Mouse (Mus musculus) embryonic stem cell, embryonic (primary cell): Measurements from ENCODE around the gene Prdm5.

Experiments used
- CTCF ChIA-PET, 4 experiments: fragments of 300-600 bp in 2 of 4; fragments of 350-600 bp in 2 of 4; sonication (Branson Sonifier 250); formaldehyde crosslinking; loops; one replicate each; lab custom pipeline; 2022; ENCODE audit warnings: inconsistent platforms in 2 of 4; lab: Charles Lee
- POLR2A ChIA-PET, 4 experiments: fragments of 300-600 bp in 2 of 4; fragments of 350-600 bp in 2 of 4; sonication (Branson Sonifier 250); formaldehyde crosslinking; loops; one replicate each; lab custom pipeline; 2022; ENCODE audit warnings: antibody characterized with exemption in 4 of 4, inconsistent platforms in 1 of 4; lab: Charles Lee

Prdm5 gene

GRCm38 (mm10) chr6:65888835-65889234 is 110.0 kb downstream of the Prdm5 start:
- ChIA-PET POLR2A (interaction anchor here in 1 of 4 experiments (0.9 kb wide), 1 partner anchor 16 kb away, joined by 3 read pairs; no protein-coding TSS in a partner anchor), CTCF (no interaction called here)

- POLR2A ChIA-PET, result interaction anchor here in 1 of 4 experiments (1.2 kb wide), 2 partner anchors 9 to 24 kb away, joined by 3 to 6 read pairs; no protein-coding TSS in a partner anchor
- CTCF ChIA-PET, result no interaction called here
Measured at GRCm38 (mm10) chr6:65892045-65892660, 113.4 kb downstream of the Prdm5 start.

- POLR2A ChIA-PET, result interaction anchor here in 1 of 4 experiments (1.7 kb wide), 1 partner anchor 109 kb away, joined by 3 read pairs; no protein-coding TSS in a partner anchor
Measured at GRCm38 (mm10) chr6:65906657-65907182, 127.9 kb downstream of the Prdm5 start.

GRCm38 (mm10) chr6:65915421-65915820 is 136.6 kb downstream of the Prdm5 start:
- ChIA-PET POLR2A (interaction anchor here in 2 of 4 experiments (0.8 to 2.0 kb wide), 2 partner anchors 8 kb away, joined by 3 to 5 read pairs; no protein-coding TSS in a partner anchor), CTCF (interaction anchor here in 1 of 4 experiments (0.5 kb wide), 1 partner anchor 13 kb away, joined by 4 read pairs; no protein-coding TSS in a partner anchor)

More at GRCm38 (mm10) chr6:65906657-65907182, 127.9 kb downstream of the Prdm5 start:
- CTCF ChIA-PET, result no interaction called here

GRCm38 (mm10) chr6:65921703-65922102 is 142.9 kb downstream of the Prdm5 start:
- ChIA-PET POLR2A (no interaction called here), CTCF (no interaction called here)

- POLR2A ChIA-PET, result interaction anchor here in 2 of 4 experiments (0.6 to 1.8 kb wide), 3 partner anchors 8 to 1006 kb away, joined by 3 to 5 read pairs (median 3); no protein-coding TSS in a partner anchor
- CTCF ChIA-PET, result interaction anchor here in 1 of 4 experiments (0.5 kb wide), 1 partner anchor 911 kb away, joined by 5 read pairs; no protein-coding TSS in a partner anchor
Measured at GRCm38 (mm10) chr6:65923501-65924084, 144.8 kb downstream of the Prdm5 start.

GRCm38 (mm10) chr6:65925737-65926333 is 147.0 kb downstream of the Prdm5 start:
- POLR2A ChIA-PET, result interaction anchor here in 1 of 4 experiments (0.7 to 1.4 kb wide), 2 partner anchors 9 to 52 kb away, joined by 3 to 4 read pairs; no protein-coding TSS in a partner anchor
- CTCF ChIA-PET, result no interaction called here

GRCm38 (mm10) chr6:65930523-65930922 is 151.7 kb downstream of the Prdm5 start:
- POLR2A ChIA-PET, result no interaction called here
- CTCF ChIA-PET, result interaction anchor here in 1 of 4 experiments (0.7 kb wide), 1 partner anchor 257 kb away, joined by 3 read pairs; no protein-coding TSS in a partner anchor

- POLR2A ChIA-PET, result interaction anchor here in 2 of 4 experiments (0.8 to 1.6 kb wide), 3 partner anchors 136 to 167 kb away, joined by 3 to 6 read pairs (median 3); partner anchors contain the start of gene Prdm5 (in 1 of the 2)
- CTCF ChIA-PET, result no interaction called here
Measured at GRCm38 (mm10) chr6:65932776-65933175, 154.0 kb downstream of the Prdm5 start.

GRCm38 (mm10) chr6:65933177-65933576 is 154.4 kb downstream of the Prdm5 start:
- ChIA-PET POLR2A (interaction anchor here in 2 of 4 experiments (0.8 to 1.6 kb wide), 3 partner anchors 136 to 168 kb away, joined by 3 to 6 read pairs (median 3); partner anchors contain the start of gene Prdm5 (in 1 of the 2)), CTCF (no interaction called here)

- CTCF ChIA-PET, result no interaction called here
- POLR2A ChIA-PET, result interaction anchor here in 1 of 4 experiments (1.0 kb wide), 1 partner anchor 13 kb away, joined by 4 read pairs; no protein-coding TSS in a partner anchor
Measured at GRCm38 (mm10) chr6:65935566-65936281, 156.9 kb downstream of the Prdm5 start.

- CTCF ChIA-PET, result no interaction called here
- POLR2A ChIA-PET, result no interaction called here
Measured at GRCm38 (mm10) chr6:65950492-65950891, 171.7 kb downstream of the Prdm5 start.

GRCm38 (mm10) chr6:65952309-65952708 is 173.5 kb downstream of the Prdm5 start, which contains the start of gene 4930544G11Rik:
Gene 4930544G11Rik, plus strand, starts transcription at chr6:65952609.
- ChIA-PET POLR2A (no interaction called here), CTCF (no interaction called here)

GRCm38 (mm10) chr6:65969386-65970111 is 190.8 kb downstream of the Prdm5 start:
- CTCF ChIA-PET, result no interaction called here
- POLR2A ChIA-PET, result no interaction called here

- POLR2A ChIA-PET, result no interaction called here
- CTCF ChIA-PET, result no interaction called here
Measured at GRCm38 (mm10) chr6:65970410-65970809, 191.6 kb downstream of the Prdm5 start.
